Mouse (Mus musculus) CH12.LX (cell line): ENCODE measurements around the gene Gm43064. TPM values are rescaled to one million over a fixed set of nuclear protein-coding genes. Genes with fewer than 3 reads are reported as not detected.
A peak's percentile ranks its signal among the peaks of the same experiment; 100 is the strongest.

ENCODE experiments used
- DNase-seq: peaks from one replicate; pipeline ENCODE4 v3.0.0-alpha.2; 2013; ENCODE audit errors: extremely low read depth
- H3K27ac ChIP-seq: 2 replicates; pipeline ENCODE4 v1.5.1; 2012; ENCODE audit warnings: low read depth, mild to moderate bottlenecking, control low read depth, moderate library complexity; ENCODE audit not compliant: insufficient read depth
- H3K27me3 ChIP-seq: replicated peaks from 2 replicates; pipeline ENCODE3; 2012; ENCODE audit warnings: inconsistent platforms
- H3K36me3 ChIP-seq, 2 experiments: replicated peaks in 1 of 2; 2 replicates each; pipeline versions ENCODE3 to v1.6.1; 2012; ENCODE audit warnings: inconsistent platforms in 1 of 2, low read length in 1 of 2, mild to moderate bottlenecking in 1 of 2, mixed read lengths in 1 of 2, moderate library complexity in 1 of 2; ENCODE audit not compliant: control insufficient read depth in 1 of 2, insufficient read depth in 1 of 2
- H3K4me1 ChIP-seq, 2 experiments: 2 replicates each; pipeline ENCODE4 v1.6.1; 2012; ENCODE audit warnings: inconsistent platforms in 1 of 2, moderate library complexity in 1 of 2; ENCODE audit not compliant: insufficient read depth in 2 of 2, control insufficient read depth in 1 of 2
- H3K4me2 ChIP-seq: 2 replicates; pipeline ENCODE4 v1.6.1; 2012; ENCODE audit warnings: low read depth, mild to moderate bottlenecking, control low read depth; ENCODE audit not compliant: poor library complexity, insufficient read depth, severe bottlenecking
- H3K4me3 ChIP-seq, 3 experiments: fragments of 150-350 bp in 1 of 3; sonication (generic) in 1 of 3; replicated peaks in 1 of 3; 2 replicates each; pipeline versions ENCODE3 to v1.5.1; 2011 to 2012; ENCODE audit warnings: low read depth in 2 of 3, low read length in 2 of 3, mild to moderate bottlenecking in 2 of 3, moderate library complexity in 2 of 3, control low read depth in 1 of 3, improper control_type of control experiment in 1 of 3, inconsistent platforms in 1 of 3, mixed read lengths in 1 of 3; ENCODE audit not compliant: poor library complexity in 1 of 3
- H3K79me2 ChIP-seq: replicated peaks from 2 replicates; pipeline ENCODE4 v1.6.1; 2012; ENCODE audit warnings: mild to moderate bottlenecking, moderate library complexity; ENCODE audit not compliant: control insufficient read depth, poor library complexity, insufficient read depth, severe bottlenecking; ENCODE audit errors: extremely low read depth
- H3K9ac ChIP-seq: 2 replicates; pipeline ENCODE4 v1.6.1; 2012; ENCODE audit warnings: low read depth, mild to moderate bottlenecking, control low read depth, moderate library complexity; ENCODE audit not compliant: insufficient read depth
- H3K9me3 ChIP-seq: replicated peaks from 2 replicates; pipeline ENCODE3; 2012; ENCODE audit warnings: low read length, inconsistent platforms, mixed read lengths
- CHD1 ChIP-seq: IDR thresholded peaks from 2 replicates; pipeline ENCODE4 v1.6.1; 2012; ENCODE audit warnings: low read depth, low read length, improper control_type of control experiment, inconsistent platforms
- CHD2 ChIP-seq: IDR thresholded peaks from 2 replicates; pipeline ENCODE4 v1.6.1; 2011; ENCODE audit warnings: low read length, improper control_type of control experiment
- CTCF ChIP-seq, 2 experiments: IDR thresholded peaks in 1 of 2; conservative IDR thresholded peaks in 1 of 2; 2 replicates each; pipeline ENCODE4 v1.5.1; 2011 to 2012; ENCODE audit warnings: low read depth in 2 of 2, low read length in 2 of 2, improper control_type of control experiment in 1 of 2, inconsistent platforms in 1 of 2, mild to moderate bottlenecking in 1 of 2, moderate library complexity in 1 of 2
- E2F4 ChIP-seq: IDR thresholded peaks from 2 replicates; pipeline ENCODE4 v1.6.1; 2011; ENCODE audit warnings: low read depth, low read length, improper control_type of control experiment; ENCODE audit not compliant: insufficient replicate concordance
- ELF1 ChIP-seq: IDR thresholded peaks from 2 replicates; pipeline ENCODE4 v1.6.1; 2014; ENCODE audit warnings: low read depth, mild to moderate bottlenecking, inconsistent platforms, low read length, improper control_type of control experiment
- EP300 ChIP-seq: IDR thresholded peaks from 2 replicates; pipeline ENCODE4 v1.6.1; 2011; ENCODE audit warnings: low read length, improper control_type of control experiment
- ETS1 ChIP-seq: conservative IDR thresholded peaks from 2 replicates; pipeline ENCODE4 v1.6.1; 2012; ENCODE audit warnings: low read depth, mild to moderate bottlenecking, inconsistent platforms, low read length, improper control_type of control experiment, moderate library complexity
- GABPA ChIP-seq: IDR thresholded peaks from 2 replicates; pipeline ENCODE4 v1.6.1; 2012; ENCODE audit warnings: low read depth, low read length, improper control_type of control experiment, inconsistent platforms; ENCODE audit not compliant: insufficient replicate concordance
- HCFC1 ChIP-seq: IDR thresholded peaks from 2 replicates; pipeline ENCODE4 v1.6.1; 2012; ENCODE audit warnings: low read depth, mild to moderate bottlenecking, inconsistent platforms, low read length, improper control_type of control experiment
- IRF4 ChIP-seq: IDR thresholded peaks from 2 replicates; pipeline ENCODE4 v1.6.1; 2014; ENCODE audit warnings: low read depth, mild to moderate bottlenecking, inconsistent platforms, low read length, improper control_type of control experiment
- JUN ChIP-seq: IDR thresholded peaks from 2 replicates; pipeline ENCODE4 v1.6.1; 2011; ENCODE audit warnings: low read depth, mild to moderate bottlenecking, low read length, improper control_type of control experiment, moderate library complexity; ENCODE audit not compliant: insufficient read depth
- JUND ChIP-seq: conservative IDR thresholded peaks from 2 replicates; pipeline ENCODE4 v1.6.1; 2011; ENCODE audit warnings: low read depth, low read length, improper control_type of control experiment
- KAT2A ChIP-seq: IDR thresholded peaks from 2 replicates; pipeline ENCODE4 v1.6.1; 2012; ENCODE audit warnings: low read length, improper control_type of control experiment, inconsistent platforms; ENCODE audit not compliant: insufficient replicate concordance
- MAFK ChIP-seq: IDR thresholded peaks from 2 replicates; pipeline ENCODE4 v1.6.1; 2011; ENCODE audit warnings: low read length, improper control_type of control experiment; ENCODE audit not compliant: insufficient replicate concordance
- MAX ChIP-seq: IDR thresholded peaks from 2 replicates; pipeline ENCODE4 v1.6.1; 2011; ENCODE audit warnings: low read length, improper control_type of control experiment
- MAZ ChIP-seq: IDR thresholded peaks from 2 replicates; pipeline ENCODE4 v1.6.1; 2012; ENCODE audit warnings: low read depth, mild to moderate bottlenecking, inconsistent platforms, low read length, improper control_type of control experiment, moderate library complexity
- MEF2A ChIP-seq: IDR thresholded peaks from 2 replicates; pipeline ENCODE4 v1.6.1; 2014; ENCODE audit warnings: low read depth, mild to moderate bottlenecking, inconsistent platforms, low read length, improper control_type of control experiment, borderline replicate concordance
- MXI1 ChIP-seq: IDR thresholded peaks from 2 replicates; pipeline ENCODE4 v1.6.1; 2011; ENCODE audit warnings: mild to moderate bottlenecking, low read depth, low read length, improper control_type of control experiment
- MYC ChIP-seq: IDR thresholded peaks from 2 replicates; pipeline ENCODE4 v1.6.1; 2011; ENCODE audit warnings: low read depth, mild to moderate bottlenecking, improper control_type of control experiment, low read length
- NELFE ChIP-seq: IDR thresholded peaks from 2 replicates; pipeline ENCODE4 v1.6.1; 2011; ENCODE audit warnings: low read depth, low read length, improper control_type of control experiment
- NRF1 ChIP-seq: IDR thresholded peaks from 2 replicates; pipeline ENCODE4 v1.6.1; 2014; ENCODE audit warnings: low read depth, mild to moderate bottlenecking, inconsistent platforms, low read length, improper control_type of control experiment, moderate library complexity
- PAX5 ChIP-seq: IDR thresholded peaks from 2 replicates; pipeline ENCODE4 v1.6.1; 2012; ENCODE audit warnings: low read length, inconsistent platforms, mixed read lengths
- POLR2A ChIP-seq: IDR thresholded peaks from 2 replicates; pipeline ENCODE4 v1.6.1; 2011; ENCODE audit warnings: low read depth, mild to moderate bottlenecking, improper control_type of control experiment, low read length
- RAD21 ChIP-seq: IDR thresholded peaks from 2 replicates; pipeline ENCODE4 v1.6.1; 2011; ENCODE audit warnings: low read depth, mild to moderate bottlenecking, low read length, improper control_type of control experiment, moderate library complexity
- RCOR1 ChIP-seq: conservative IDR thresholded peaks from 2 replicates; pipeline ENCODE4 v1.6.1; 2012; ENCODE audit warnings: low read depth, mild to moderate bottlenecking, inconsistent platforms, low read length, improper control_type of control experiment
- SIN3A ChIP-seq: IDR thresholded peaks from 2 replicates; pipeline ENCODE4 v1.6.1; 2012; ENCODE audit warnings: low read length, improper control_type of control experiment, inconsistent platforms
- SMC3 ChIP-seq: IDR thresholded peaks from 2 replicates; pipeline ENCODE4 v1.6.1; 2011; ENCODE audit warnings: low read depth, low read length, improper control_type of control experiment
- TBP ChIP-seq: conservative IDR thresholded peaks from 2 replicates; pipeline ENCODE4 v1.6.1; 2011; ENCODE audit warnings: low read depth, low read length, improper control_type of control experiment
- TCF12 ChIP-seq: IDR thresholded peaks from 2 replicates; pipeline ENCODE4 v1.6.1; 2014; ENCODE audit warnings: low read depth, mild to moderate bottlenecking, inconsistent platforms, low read length, improper control_type of control experiment
- UBTF ChIP-seq: IDR thresholded peaks from 2 replicates; pipeline ENCODE4 v1.6.1; 2012; ENCODE audit warnings: low read depth, mild to moderate bottlenecking, inconsistent platforms, low read length, improper control_type of control experiment, moderate library complexity
- USF2 ChIP-seq: conservative IDR thresholded peaks from 2 replicates; pipeline ENCODE4 v1.6.1; 2011; ENCODE audit warnings: low read depth, low read length, improper control_type of control experiment
- ZC3H11A ChIP-seq: IDR thresholded peaks from 2 replicates; pipeline ENCODE4 v1.6.1; 2012; ENCODE audit warnings: low read depth, mild to moderate bottlenecking, inconsistent platforms, low read length, improper control_type of control experiment
- ZKSCAN1 ChIP-seq: IDR thresholded peaks from 2 replicates; pipeline ENCODE4 v1.6.1; 2012; ENCODE audit warnings: low read depth, inconsistent platforms, low read length, improper control_type of control experiment, borderline replicate concordance
- ZMIZ1 ChIP-seq: IDR thresholded peaks from 2 replicates; pipeline ENCODE4 v1.6.1; 2012; ENCODE audit warnings: low read depth, mild to moderate bottlenecking, inconsistent platforms, low read length, improper control_type of control experiment
- ZNF384 ChIP-seq: IDR thresholded peaks from 2 replicates; pipeline ENCODE4 v1.6.1; 2012; ENCODE audit warnings: low read depth, low read length, improper control_type of control experiment, inconsistent platforms
- dilution Hi-C: fragments of 300-500 bp; cut with MboI; formaldehyde crosslinking; loops from 2 replicates; pipeline ENCODE4 v1.14.3; 2020; ENCODE audit warnings: low sequenced_read_pairs; ENCODE audit not compliant: extremely low pct_unique_long_range_greater_than_20kb, extremely low pct_ligation_motif_present
- in situ Hi-C: fragments of 300-500 bp; cut with MboI; formaldehyde crosslinking; loops from 3 replicates; pipeline ENCODE4 v1.14.3; 2019; ENCODE audit warnings: low sequenced_read_pairs, low pct_ligation_motif_present, low pct_unique_long_range_greater_than_20kb, mixed read lengths
- polyA plus RNA-seq: library from polyadenylated mRNA; unstranded; fragments of >175 nt; gene quantifications from 2 replicates; pipeline ENCODE4 v1.2.1, GENCODE M21; 2012; ENCODE audit warnings: low read depth; ENCODE audit not compliant: insufficient read length
- total RNA-seq, 2 experiments: library from RNA; depleted of rRNA; stranded (reverse); fragments of 300-350 nt in 1 of 2; fragments of >200 nt in 1 of 2; gene quantifications; 2 replicates each; pipeline ENCODE4 v1.2.3; 2012 to 2014

Gene Gm43064
- total and polyA plus RNA-seq, 3 experiments, result 0.91 to 3.1 TPM; not detected in 1

- peak; percentile 86 for TF ChIP-seq ETS1
- peak; percentile 73 for TF ChIP-seq EP300
- no peak for TF ChIP-seq GABPA
- TF ChIP-seq SIN3A, result peak; percentile 77
- TF ChIP-seq IRF4, result peak; percentile 50; the same call in 1 of the 2 replicates
- TF ChIP-seq MXI1, result no peak; the same call in 1 of the 2 replicates
- TF ChIP-seq ELF1, result no peak
- TF ChIP-seq UBTF, result no peak
- TF ChIP-seq PAX5, result no peak
Observed at GRCm38 (mm10) chr3:103835272-103835950, 26.0 kb downstream of the Gm43064 start (continued).

GRCm38 (mm10) chr3:103835951-103836310 is 26.6 kb downstream of the Gm43064 start:
- peak overlapping the region; percentile 83 for H3K27ac ChIP-seq
- H3K9me3 ChIP-seq, result peaks cover 13% of the 10 kb centered on the region
- in situ Hi-C loops, result loop anchor here (25.0 kb wide), 1 partner anchor 251 kb away; no protein-coding TSS in a partner anchor
- H3K4me1 ChIP-seq, result peaks cover 5 to 14% of the 10 kb centered on the region in 2 experiments; a peak in 3 of 4 replicates
- H3K4me2 ChIP-seq, result peak overlapping the region; percentile 66
- H3K4me3 ChIP-seq, result peak overlapping the region; percentile 63 to 87 (median 64)
- H3K79me2 ChIP-seq, result peaks cover 30% of the 10 kb centered on the region
- H3K27me3 ChIP-seq, result no peaks in the 10 kb centered on the region
- peaks cover 4 to 19% of the 10 kb centered on the region in 2 experiments for H3K36me3 ChIP-seq
- dilution Hi-C loops, result no loop called here
- peak overlapping the region; percentile 85 for H3K9ac ChIP-seq
- DNase-seq, result peak; percentile 82
- TF ChIP-seq MXI1, result no peak
- no peak for TF ChIP-seq PAX5
- no peak for TF ChIP-seq MAZ
- peak in 1 of 2 experiments; percentile 15; a peak in 1 of 4 replicates for TF ChIP-seq CTCF (conservative IDR thresholded peaks at IDR 0.05 in 1 of 2, IDR thresholded peaks at IDR 0.05 in 1 of 2; ENCODE audit: low read depth in 2 of 2, low read length in 2 of 2)
- no peak for TF ChIP-seq JUN
- TF ChIP-seq RAD21, result no peak; the same call in none of the 2 replicates
- TF ChIP-seq SMC3, result peak; percentile 2; the same call in 1 of the 2 replicates
- peak; percentile 60; the same call in 1 of the 2 replicates for TF ChIP-seq MYC
- no peak for TF ChIP-seq HCFC1
- no peak for TF ChIP-seq E2F4
- peak; percentile 82 for TF ChIP-seq TBP
- no peak for TF ChIP-seq ZKSCAN1
- TF ChIP-seq CHD1, result no peak
- no peak for TF ChIP-seq KAT2A
- no peak for TF ChIP-seq ZC3H11A
- no peak for TF ChIP-seq SIN3A
- TF ChIP-seq POLR2A, result peak; percentile 75
- peak; percentile 31; the same call in 1 of the 2 replicates for TF ChIP-seq JUND
- no peak for TF ChIP-seq NRF1
- no peak for TF ChIP-seq GABPA
- no peak for TF ChIP-seq USF2
- no peak for TF ChIP-seq MEF2A
- TF ChIP-seq IRF4, result peak; percentile 67; the same call in 1 of the 2 replicates
- no peak for TF ChIP-seq NELFE
- peak; percentile 68 for TF ChIP-seq ELF1
- TF ChIP-seq RCOR1, result no peak
- TF ChIP-seq MAFK, result no peak
- TF ChIP-seq ETS1, result no peak; the same call in 1 of the 2 replicates
- TF ChIP-seq UBTF, result no peak
- no peak for TF ChIP-seq ZNF384
- TF ChIP-seq EP300, result no peak; the same call in 1 of the 2 replicates
- no peak for TF ChIP-seq CHD2
- no peak for TF ChIP-seq ZMIZ1
- TF ChIP-seq MAX, result peak; percentile 5
- peak; percentile 51; the same call in 1 of the 2 replicates for TF ChIP-seq TCF12
